Mouse (Mus musculus) gastrocnemius, postnatal 14 days (tissue): ENCODE results near the gene Crnkl1. TPM values are rescaled to one million over a fixed set of nuclear protein-coding genes. Genes with fewer than 3 reads are reported as not detected.

Source experiments
- DNase-seq: peaks from one replicate; pipeline ENCODE4 v3.0.0; 2021; ENCODE audit warnings: mixed read lengths
- intact Hi-C: fragments of 180-260 bp; cut with DNase I; formaldehyde crosslinking; loops from one replicate; pipeline ENCODE4 v1.15.1; 2025; ENCODE audit warnings: low total_unique reads
- long read RNA-seq, 2 experiments: library from polyadenylated mRNA; stranded (forward); transcript quantifications; one replicate each; pipeline ENCODE4 v2.0.0; 2021
- total RNA-seq, 2 experiments: library from RNA; stranded (reverse); gene quantifications; 2 replicates each; pipeline ENCODE4 v1.2.3; 2021

The Crnkl1 gene
- 10 to 100 TPM; 13.1 TPM for total RNA-seq
- long read RNA-seq, experiment 1, transcript Crnkl1-201 (14 exons, 3,428 nt) = major isoform, 23 of 23 reads
- long read RNA-seq, experiment 1, partial matches to known transcripts = 0 of 23 reads
- long read RNA-seq, experiment 1, other reads (novel, unspliced or antisense) = 0 of 23 reads
- long read RNA-seq, experiment 2, transcript Crnkl1-201 (14 exons, 3,428 nt) = major isoform, 20 of 20 reads
- long read RNA-seq, experiment 2, partial matches to known transcripts = 0 of 20 reads
- long read RNA-seq, experiment 2, other reads (novel, unspliced or antisense) = 0 of 20 reads

DNA sequence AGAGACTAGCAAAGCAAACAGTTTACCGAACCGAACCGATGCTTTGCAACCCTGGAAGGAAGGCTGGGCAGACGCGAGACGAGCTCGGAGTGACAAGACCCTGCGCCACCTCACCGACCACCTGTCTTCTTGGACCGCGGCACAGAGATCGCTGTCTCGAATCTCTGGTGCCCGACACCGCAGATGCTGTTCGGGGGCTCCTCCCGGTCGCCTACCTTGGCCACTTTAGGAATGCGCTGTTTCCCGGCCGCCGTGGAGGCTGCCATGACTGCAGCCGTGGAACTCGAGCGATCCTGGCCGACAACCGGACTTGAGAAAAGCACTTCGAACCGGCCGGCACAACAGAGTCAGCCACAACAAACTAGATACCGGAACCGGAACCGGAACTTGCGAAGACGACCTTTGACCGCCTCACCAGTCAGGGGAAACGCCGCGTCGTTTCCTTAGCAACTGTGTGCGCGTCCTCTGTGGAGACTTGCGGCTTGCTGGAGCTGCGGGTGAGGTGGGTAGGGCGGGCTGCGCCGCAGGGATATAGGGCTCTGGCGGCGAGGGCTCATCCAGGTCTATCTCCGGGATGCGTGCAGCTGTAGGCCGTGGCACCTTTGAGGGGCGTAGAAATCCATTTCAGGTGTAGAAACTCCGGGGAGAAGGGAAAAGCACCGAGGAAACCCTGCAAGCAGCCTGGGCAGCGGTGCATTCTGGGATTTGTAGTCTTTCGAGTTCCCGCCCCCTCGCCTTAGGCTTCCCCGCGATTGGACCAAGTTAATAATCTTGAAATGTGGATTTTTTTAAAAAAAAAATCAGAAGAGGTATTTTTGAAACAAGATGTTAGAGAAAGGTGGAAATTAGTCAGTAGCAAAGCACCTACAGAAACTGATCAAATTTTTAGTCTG lies at the start of gene Crnkl1, which contains the start of gene Cfap61:
TSS of gene Crnkl1 (minus strand) at position 676 of the 893 bp plus-strand sequence.
TSS of gene Cfap61 (plus strand) at position 446 of the 893 bp plus-strand sequence.
- DNase-seq = peak; percentile 93
- intact Hi-C loops = no loop called here

DNA sequence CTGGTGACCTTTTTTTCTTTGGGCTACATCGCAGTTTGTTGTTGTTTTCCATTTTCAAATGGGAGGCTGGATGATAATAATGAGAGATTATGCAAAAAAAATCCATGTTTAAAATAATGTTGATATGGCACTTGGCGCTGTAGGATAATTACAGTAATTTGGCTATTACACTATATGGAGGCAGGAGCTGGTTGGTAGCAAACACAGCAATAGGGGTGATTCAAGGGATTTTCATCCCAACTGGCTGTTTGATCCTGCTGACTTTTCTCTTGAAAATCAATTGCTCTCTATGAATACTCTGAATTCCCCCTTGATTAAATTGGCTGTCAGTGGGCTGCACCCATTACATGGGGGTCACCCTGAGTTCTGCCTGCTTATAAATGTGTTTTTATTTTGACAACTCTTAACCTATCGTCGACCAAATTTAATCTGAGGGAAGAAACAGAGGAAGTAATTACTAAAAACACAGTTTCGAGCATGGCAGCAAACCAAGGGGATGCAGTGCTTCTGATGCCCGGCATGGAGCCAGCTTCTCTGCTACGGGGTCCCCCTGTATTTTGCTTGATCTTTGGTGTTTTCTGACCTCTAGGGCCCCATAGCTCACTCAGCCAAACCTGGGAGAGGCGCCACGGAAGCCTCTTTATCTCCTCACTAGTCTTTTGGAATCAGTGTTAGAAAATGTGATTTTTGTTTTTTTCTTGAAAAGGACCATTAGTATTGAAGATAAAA lies 47.7 kb upstream of the Crnkl1 start:
- DNase-seq = no peak
- intact Hi-C loops = no loop called here

DNA sequence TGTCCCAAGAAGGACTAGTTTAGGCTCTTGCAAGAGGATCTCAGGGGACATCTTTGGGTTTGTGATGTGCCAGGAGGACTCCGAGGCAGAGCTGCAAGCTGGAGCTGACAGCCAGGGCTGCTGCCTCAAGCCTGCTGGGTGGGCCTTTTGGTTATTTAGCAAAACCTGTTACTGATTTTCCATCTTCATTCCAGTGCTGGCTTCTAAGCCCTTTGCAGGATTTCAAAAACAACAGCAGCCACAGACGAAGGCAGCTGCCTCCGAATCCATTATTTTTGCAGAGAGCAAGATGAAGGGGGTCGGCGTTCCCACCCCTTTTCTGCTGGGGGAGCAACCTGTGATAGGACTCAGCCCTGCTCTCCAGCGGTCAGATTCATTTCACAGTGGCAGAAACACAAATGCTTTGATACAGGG lies 46.9 kb upstream of the Crnkl1 start:
- no peak for DNase-seq
- intact Hi-C loops = no loop called here

DNA sequence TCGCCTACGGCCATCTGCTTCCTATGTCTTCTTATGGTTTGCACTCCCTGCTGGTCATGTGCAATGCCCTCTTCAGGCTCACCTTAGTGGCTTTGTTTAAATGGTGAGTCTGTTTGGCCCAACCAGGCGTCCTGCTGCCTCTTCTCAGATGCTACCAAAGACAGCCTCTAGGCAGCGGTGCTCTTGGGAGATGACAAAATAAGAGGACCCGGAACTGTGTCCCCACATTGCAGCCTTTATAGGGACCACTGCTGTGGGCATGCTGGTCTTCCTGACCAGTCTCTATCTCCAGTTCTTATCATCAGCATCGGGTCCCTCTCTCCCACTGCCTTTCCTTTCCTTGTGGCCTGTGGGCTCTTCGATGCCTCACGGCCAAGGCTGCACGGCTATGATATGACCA lies 46.1 kb upstream of the Crnkl1 start:
- no peak for DNase-seq
- intact Hi-C loops = no loop called here

DNA sequence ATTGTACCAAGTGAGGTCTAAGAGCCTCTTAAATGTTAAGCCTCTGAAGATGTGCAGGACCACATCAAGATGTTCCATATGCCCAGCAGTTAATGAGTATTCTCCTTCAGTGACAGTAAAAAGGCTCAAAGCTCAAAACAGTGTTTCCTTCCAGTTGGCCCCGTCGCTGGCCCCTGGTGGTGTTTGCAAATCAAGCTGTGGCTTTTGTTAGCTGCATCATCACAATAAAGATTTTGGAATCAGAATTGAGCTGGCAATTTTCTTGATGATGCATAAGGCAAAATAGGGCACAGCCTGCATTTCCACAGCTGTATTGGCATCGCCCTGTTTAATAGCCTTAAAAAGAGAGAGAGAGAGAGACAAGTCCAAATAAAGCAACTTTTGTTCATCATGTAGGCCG lies 44.8 kb upstream of the Crnkl1 start:
- intact Hi-C loops = no loop called here
- no peak for DNase-seq

DNA sequence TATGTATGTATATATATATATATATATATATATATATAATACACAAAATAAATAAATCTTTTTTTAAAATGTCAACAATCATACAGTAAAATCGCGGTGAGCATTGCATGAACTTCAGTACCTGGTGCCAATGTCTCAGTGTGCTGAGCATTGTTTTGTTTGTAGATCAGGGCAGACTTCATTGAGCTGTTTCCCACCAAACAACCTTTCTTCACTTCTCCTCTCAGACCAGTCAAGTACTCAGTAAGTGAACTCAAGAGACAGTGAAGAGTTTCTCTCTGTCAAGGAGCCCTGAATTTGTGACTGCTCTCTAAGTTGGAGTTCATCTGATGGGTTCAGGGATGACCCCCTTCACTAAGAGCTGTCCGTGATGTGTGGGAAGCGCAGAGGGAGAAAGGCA lies 37.8 kb upstream of the Crnkl1 start:
- no peak for DNase-seq
- intact Hi-C loops = no loop called here

DNA sequence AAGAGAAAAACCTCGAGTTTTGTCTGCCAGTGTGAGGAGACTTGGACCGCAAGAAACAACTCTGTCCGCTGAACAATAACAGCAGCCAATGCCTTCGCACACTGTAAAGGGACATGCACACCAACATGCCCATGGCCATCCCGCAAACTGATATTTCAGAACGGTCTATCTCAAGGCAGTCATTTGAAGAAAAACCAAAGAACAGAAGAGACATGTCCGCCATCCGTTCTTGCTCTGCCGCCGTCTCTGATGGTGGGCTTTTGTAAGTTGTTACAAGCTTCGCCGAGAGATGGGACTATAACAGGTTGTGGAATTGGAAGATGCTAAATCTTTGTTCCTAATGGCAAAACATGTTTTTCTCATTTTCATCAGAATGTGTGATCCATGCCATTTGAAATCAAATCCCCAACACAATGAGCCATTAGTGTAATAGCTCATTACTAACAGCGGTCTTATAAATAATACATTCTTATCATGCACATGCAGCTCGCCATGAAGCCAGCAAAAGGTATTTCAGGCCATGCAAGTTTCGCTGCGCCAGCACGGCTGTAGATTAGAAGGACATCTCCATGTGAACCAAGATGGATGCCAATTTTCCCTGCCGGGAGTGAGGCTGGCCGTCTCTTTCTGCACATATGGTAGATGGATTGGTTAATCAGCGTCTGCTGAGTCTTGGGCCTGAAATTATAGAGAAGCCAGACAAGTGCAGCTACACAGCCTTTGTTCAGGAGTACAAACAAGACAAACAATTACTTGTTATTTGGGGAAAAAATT lies 36.6 kb upstream of the Crnkl1 start:
- no peak for DNase-seq
- intact Hi-C loops = no loop called here

DNA sequence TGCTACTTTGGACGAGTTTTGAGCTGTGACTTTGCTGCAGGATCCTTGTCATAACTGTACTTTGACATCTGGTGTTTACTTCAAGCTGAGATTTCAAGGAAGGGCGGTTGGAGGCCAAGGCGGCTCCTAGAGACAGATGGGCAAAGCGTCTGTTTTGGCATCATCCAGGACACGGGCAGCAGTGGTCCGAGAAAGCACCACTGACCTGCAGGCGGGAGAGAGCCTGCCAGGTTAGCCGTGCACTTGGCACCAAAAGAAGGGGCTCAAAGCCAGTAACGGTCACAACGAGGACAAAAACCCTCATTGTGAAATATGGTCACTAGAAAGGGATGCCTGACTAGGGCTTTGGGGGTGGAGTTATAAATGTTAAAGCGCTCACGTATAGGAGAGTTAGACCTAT lies 35.9 kb upstream of the Crnkl1 start:
- DNase-seq = no peak
- intact Hi-C loops = no loop called here

DNA sequence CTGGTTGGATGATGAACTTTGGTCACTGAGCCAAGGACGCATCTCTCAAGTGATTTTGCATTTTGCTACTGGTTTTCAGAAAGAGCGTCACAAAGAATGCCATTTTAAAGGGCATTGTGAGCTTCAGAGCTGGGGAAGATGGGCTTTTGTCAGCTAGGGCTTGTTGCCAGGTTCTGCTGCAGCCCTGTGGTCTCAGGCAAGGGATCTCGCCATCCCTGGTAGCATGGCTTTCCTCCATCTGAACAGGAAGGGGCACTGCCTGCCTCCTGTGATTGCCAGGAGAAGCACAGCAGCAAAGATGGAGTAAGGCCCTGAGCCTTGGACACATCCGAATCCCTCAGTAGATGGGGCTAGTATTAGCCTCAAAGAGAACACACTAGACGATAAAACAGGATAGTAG lies 27.0 kb upstream of the Crnkl1 start:
- intact Hi-C loops = no loop called here

DNA sequence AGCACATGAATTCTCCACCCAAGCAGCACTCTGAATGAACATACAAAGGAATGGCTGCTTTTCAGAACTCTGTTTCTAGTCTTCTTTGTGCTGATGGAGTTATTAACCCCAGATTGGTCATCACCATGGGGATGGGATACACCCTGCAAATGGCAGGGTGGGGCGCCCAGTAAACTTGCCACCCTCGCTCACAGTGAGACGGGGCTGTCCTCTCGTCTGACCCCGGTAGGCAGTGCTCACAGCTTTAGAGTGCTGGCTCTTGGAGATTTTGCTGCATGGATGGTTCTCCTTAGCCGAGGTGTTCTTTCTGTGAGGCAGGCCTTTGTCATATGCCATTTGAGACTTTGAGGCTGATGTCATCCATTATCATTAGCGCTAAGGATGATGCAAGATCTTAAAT lies 23.7 kb upstream of the Crnkl1 start:
- intact Hi-C loops = loop anchor here (5.0 kb wide), 1 partner anchor 459 kb away; no protein-coding TSS in a partner anchor
- no peak for DNase-seq

More for the DNA sequence above, 27.0 kb upstream of the Crnkl1 start:
- DNase-seq = no peak

DNA sequence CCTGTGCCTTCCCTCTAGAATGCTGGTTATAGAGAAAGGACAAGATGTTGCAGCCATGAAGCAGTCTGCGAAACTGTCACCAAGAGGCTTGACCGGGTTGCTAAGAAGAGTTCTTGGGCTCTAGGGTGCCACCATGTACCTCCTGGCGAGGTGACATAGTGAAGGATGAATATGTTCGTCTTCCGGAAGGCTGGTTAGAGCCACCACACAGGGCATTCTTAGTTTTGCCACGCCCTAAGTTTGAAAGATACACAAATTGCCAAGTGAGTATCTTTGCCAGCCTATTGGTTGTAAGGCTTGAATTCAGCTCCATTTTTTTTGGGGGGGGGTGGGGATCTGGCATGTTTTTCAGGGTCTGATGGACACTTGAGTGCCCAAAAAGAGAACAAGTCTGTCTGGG lies 23.3 kb upstream of the Crnkl1 start:
- intact Hi-C loops = loop anchor here (5.0 kb wide), 1 partner anchor 459 kb away; no protein-coding TSS in a partner anchor

DNA sequence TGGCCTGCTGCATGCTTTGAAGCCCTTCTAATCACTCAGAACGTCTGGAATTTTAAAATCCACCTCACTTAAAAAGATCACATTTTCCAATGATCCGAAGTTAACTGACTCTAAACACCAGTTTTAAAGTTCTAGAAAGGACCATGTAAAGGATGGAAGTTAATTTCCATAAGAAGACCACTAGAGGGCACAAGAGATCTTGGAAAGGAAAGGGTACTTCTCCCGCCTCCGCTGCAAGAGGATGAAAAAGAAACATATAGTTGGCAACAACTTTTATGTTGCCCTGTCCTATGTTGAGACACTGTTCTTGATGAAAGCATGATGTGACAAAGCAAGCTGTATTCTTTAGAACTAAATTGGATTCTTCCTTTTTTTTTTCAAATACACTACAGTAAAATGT lies 22.6 kb upstream of the Crnkl1 start:
- DNase-seq = no peak
- intact Hi-C loops = loop anchor here (5.0 kb wide), 1 partner anchor 460 kb away; no protein-coding TSS in a partner anchor

More for the DNA sequence above, 23.3 kb upstream of the Crnkl1 start:
- no peak for DNase-seq

DNA sequence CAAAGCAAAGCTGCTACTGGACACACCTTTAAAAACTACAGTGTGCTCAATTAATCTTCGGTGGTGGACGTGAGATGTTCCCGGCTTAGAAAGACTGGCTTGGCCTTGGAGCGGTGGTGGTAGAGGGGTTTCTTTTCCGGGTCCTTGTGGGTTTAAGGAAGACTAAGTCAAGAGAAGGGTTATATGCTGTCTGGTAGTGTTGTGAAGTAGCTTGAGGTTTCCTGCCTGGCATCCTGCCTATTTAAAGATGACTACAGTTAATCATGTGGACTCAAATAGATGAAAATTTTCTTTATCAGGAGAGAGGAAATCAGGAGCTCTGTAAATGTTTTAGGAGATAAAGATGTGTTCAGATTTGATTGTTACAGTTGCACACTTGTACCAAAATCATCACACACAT lies 21.5 kb upstream of the Crnkl1 start:
- DNase-seq = no peak
- intact Hi-C loops = loop anchor here (5.0 kb wide), 1 partner anchor 461 kb away; no protein-coding TSS in a partner anchor

DNA sequence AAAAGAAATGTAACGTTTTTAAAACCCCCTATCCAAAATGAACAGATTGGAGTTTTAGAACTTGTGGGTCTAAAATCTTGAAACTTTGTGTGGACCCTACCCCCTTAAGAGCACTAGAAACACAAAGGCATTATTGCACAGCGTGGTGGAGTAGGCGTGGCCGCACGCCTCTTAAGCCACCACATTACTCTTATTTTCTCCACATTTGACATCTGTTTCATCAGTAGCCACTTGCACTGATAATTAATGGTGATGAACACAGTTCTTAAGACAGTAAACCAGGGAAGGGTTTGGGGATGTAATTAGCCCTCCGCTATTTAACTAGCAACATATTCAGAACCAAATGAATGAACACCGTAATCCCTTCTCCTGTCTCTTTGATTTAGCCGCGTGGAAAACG lies 21.0 kb upstream of the Crnkl1 start:
- no peak for DNase-seq
- intact Hi-C loops = loop anchor here (5.0 kb wide), 1 partner anchor 461 kb away; no protein-coding TSS in a partner anchor

DNA sequence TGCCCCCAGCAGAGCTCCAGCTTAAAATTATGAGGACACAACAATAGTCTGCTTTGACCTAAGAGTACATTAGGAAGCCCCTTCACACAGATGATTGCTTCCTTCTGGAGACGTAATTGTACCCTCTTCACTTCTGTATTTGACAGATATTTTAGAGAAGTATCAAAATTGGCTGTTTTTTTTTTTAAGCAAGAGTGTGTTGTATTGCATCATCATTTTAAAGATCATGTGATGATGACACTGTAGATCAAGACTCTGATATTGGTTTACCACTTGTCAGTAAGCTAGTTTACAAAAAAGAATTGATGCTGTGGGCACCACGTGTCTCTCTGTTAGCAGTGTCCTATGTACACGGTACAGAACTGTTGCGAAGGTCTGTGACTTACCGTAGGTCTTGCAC lies 17.9 kb upstream of the Crnkl1 start:
- intact Hi-C loops = no loop called here
- DNase-seq = no peak

DNA sequence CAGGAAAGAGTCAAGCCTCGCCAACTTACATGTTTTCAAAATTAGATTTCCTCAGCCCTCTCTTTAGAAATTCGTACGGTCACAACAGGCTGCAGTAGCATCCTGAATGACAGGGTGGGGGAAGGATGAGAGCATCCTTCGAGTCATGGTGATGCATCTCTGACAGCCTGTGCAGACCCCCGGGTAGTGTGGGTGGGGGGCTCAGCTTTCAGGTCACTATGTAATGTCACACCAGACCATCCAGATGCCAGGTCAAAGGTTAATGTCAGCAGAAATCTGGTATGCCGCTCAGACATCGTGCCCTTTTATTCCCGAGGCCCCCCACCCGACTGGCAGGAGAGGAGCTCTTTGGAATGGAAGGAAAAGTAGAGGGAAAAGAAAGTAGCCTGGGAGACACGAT lies 15.4 kb upstream of the Crnkl1 start:
- no peak for DNase-seq
- intact Hi-C loops = no loop called here

DNA sequence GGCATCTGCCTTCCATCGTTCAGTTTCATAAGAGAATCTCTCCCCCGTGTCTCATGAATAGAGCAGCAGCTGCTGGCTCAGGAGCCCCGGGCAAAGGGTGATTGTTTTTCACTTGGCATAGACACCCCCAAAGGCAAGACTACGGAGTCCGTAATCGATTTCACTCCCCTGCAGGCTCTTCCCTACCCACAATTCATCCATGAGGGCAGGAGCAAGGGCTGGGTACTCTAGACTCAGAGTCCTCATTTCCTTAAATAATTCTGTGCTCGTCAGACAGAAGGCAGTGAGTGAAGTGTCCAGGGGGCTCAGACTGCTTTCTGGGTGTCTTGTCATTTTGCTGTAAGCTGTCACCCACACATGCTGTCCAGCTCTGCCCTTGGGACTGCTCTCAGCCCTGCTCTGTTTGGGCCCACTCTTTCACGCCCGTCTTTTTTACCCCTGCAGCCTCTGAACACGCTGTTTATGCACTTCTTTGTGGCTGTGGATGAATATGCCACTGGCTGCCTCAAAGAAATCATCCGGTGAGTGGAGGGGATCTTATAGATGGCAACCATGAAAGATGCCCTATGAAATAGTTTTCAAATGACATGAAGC lies 14.8 kb upstream of the Crnkl1 start:
- DNase-seq = no peak
- intact Hi-C loops = no loop called here

DNA sequence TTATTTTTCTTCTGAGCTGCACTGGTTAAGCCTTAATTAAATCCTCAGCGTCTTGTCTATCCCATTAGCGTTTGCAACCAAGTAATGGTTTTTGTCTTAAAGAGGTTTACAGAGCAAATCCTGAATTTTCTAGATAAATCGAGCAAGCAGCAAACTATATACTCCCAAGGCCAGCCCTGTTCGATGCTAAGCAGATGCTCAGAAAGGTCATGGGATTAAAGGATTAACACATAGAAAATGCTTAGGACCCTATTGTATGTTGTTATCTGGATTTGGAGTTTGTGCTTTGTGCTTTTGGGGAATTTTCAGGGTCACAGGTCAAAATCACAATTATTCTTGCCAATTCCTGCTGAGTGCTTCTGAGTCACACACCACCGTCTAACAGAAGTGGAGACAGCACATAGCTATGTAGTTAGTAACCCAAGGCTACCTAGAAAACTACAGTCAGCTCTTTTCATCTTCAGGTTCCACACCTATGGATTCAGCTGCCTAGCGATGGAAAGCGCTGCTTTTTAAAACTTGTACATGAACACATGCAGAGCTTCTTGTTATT lies 13.7 kb upstream of the Crnkl1 start:
- intact Hi-C loops = no loop called here
- DNase-seq = no peak
